In the genomic region with DNA sequence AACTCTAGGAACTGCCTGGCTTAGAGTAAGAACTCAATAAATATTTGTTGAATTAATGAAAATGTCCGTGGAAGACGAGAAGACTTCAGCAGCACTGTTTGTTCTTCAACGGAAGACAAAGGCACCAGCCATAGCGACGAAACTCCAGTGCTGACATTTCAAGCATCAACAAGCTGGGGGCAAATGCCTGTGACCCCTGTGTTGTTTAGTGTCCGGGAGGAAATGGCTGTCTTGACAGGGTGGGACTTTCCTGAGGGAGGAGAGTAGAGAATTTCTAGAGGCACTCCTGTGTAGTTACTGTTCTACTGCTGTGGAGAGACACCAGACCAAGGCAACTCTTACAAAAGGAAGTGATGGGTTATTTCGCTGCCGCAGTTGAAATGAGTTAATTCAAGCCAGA, we compare ENCODE assay signal across 23 mouse cellular contexts.
DNase-seq lines count a peak whose midpoint lies in the region; ATAC-seq and TF ChIP-seq lines count a peak whose summit lies in the region.
"Had no signal": no experiment of that assay in that cellular context is flagged by ENCODE, and none has a peak within 500 bp of the region (broad histone marks: within the 10 kb centered on the region; RNA-seq: fewer than 3 reads in every experiment).

No protein-coding gene starts in this region.

- H3K4me3 ChIP-seq in kidney, postnatal 0 days (replicated peaks; ENCODE audit: low read depth, low read length), result no peak overlapping the region
- no peak overlapping the region for H3K4me3 ChIP-seq in limb, embryonic 10.5 days
- H3K4me3 ChIP-seq: embryonic facial prominence, embryonic 15.5 days; limb, embryonic 15.5 days; liver, embryonic 15.5 days had no signal

- no peaks in the 10 kb centered on the region for H3K36me3 ChIP-seq in kidney, postnatal 0 days (ENCODE audit: insufficient read depth, low read length)
- H3K36me3 ChIP-seq in limb, embryonic 10.5 days, result no peaks in the 10 kb centered on the region
- H3K36me3 ChIP-seq: embryonic facial prominence, embryonic 15.5 days; G1E; limb, embryonic 15.5 days; liver, embryonic 15.5 days had no signal

- no peaks in the 10 kb centered on the region for H3K4me1 ChIP-seq in kidney, postnatal 0 days (replicated peaks; ENCODE audit: insufficient read depth, low read length)
- peaks cover 16% of the 10 kb centered on the region for H3K4me1 ChIP-seq in limb, embryonic 10.5 days
- H3K4me1 ChIP-seq: embryonic facial prominence, embryonic 15.5 days; limb, embryonic 15.5 days; liver, embryonic 15.5 days had no signal

- H3K4me2 ChIP-seq in kidney, postnatal 0 days (ENCODE audit: low read length), result no peak overlapping the region
- H3K4me2 ChIP-seq: embryonic facial prominence, embryonic 15.5 days; hindbrain, embryonic 14.5 days; limb, embryonic 15.5 days; liver, embryonic 15.5 days had no signal

- no peak overlapping the region for H3K9ac ChIP-seq in kidney, postnatal 0 days (ENCODE audit: low read depth, low read length)
- H3K9ac ChIP-seq: embryonic facial prominence, embryonic 15.5 days; hindbrain, embryonic 14.5 days; limb, embryonic 15.5 days; liver, embryonic 15.5 days had no signal

- no peak overlapping the region for H3K27ac ChIP-seq in kidney, postnatal 0 days
- peak overlapping the region; percentile 0; the same call in 1 of the 2 replicates for H3K27ac ChIP-seq in limb, embryonic 10.5 days
- H3K27ac ChIP-seq: embryonic facial prominence, embryonic 15.5 days; hindbrain, embryonic 14.5 days; limb, embryonic 15.5 days; liver, embryonic 15.5 days had no signal

- 22% methylated on average over 8 of the region's 8 CpGs for WGBS in kidney, postnatal 0 days
- WGBS in limb, embryonic 10.5 days, result 63% methylated on average over 8 of the region's 8 CpGs

- ATAC-seq in kidney, postnatal 0 days (replicated peaks; ENCODE audit: low FRiP score, low read depth), result no peak
- no peak for ATAC-seq in megakaryocyte progenitor cell, adult 5-6 weeks (replicated peaks; ENCODE audit: poor library complexity)
- ATAC-seq: inflammation-experienced regulatory T-cells, adult 6 months; Patski had no signal

- peak; percentile 11 for DNase-seq in kidney, postnatal 0 days (ENCODE audit: low spot score)
- DNase-seq in kidney, postnatal 36 days, result no peak
- DNase-seq in embryo, embryonic 10.5 days (ENCODE audit: low spot score), result peak; percentile 52
- no peak for DNase-seq in limb, embryonic 10.5 days (ENCODE audit: low spot score)
- peak; percentile 69 for DNase-seq in lung, postnatal 36 days
- DNase-seq in layer of hippocampus, postnatal 25 days (ENCODE audit: extremely low spot score in 1 of 2, low spot score in 1 of 2), result no peak
- DNase-seq: adrenal gland, adult 8-10 months; B cell, adult 2 months; cerebellum, adult 18-20 months; cerebellum, postnatal 14 days; gastrocnemius, postnatal 25 days; heart, adult 18-20 months; kidney, adult 2 months; kidney, postnatal 25 days; midbrain, embryonic 14.5 days had no signal

- no peak for TF ChIP-seq CTCF in kidney, postnatal 0 days (IDR thresholded peaks at IDR 0.05; ENCODE audit: low read depth)

- H3K27me3 ChIP-seq in kidney, postnatal 0 days (ENCODE audit: insufficient read depth, low read length), result no peaks in the 10 kb centered on the region
- H3K27me3 ChIP-seq in limb, embryonic 10.5 days (ENCODE audit: low read depth, poor library complexity, severe bottlenecking), result no peaks in the 10 kb centered on the region
- H3K27me3 ChIP-seq: embryonic facial prominence, embryonic 15.5 days; limb, embryonic 15.5 days; liver, embryonic 15.5 days; Patski had no signal

- no peaks in the 10 kb centered on the region for H3K9me3 ChIP-seq in kidney, postnatal 0 days (replicated peaks; ENCODE audit: low read length)
- no peaks in the 10 kb centered on the region for H3K9me3 ChIP-seq in limb, embryonic 10.5 days (replicated peaks)
- H3K9me3 ChIP-seq: embryonic facial prominence, embryonic 15.5 days; G1E; limb, embryonic 15.5 days; liver, embryonic 15.5 days had no signal

Comparison
In these comparisons a context has a peak if more than half of its experiments do, and no peak if none do; other contexts are left out.
1. DNase-seq: peak in kidney, postnatal 0 days (single experiment), embryo, embryonic 10.5 days (single experiment) and lung, postnatal 36 days (single experiment); none in kidney, postnatal 36 days (0 of 2), limb, embryonic 10.5 days (single experiment) and layer of hippocampus, postnatal 25 days (0 of 2).